Mouse (Mus musculus) embryonic facial prominence, embryonic 13.5 days (tissue): ENCODE measurements at regions not wholly inside any gene's neighbourhood (a gene's known extent, or its start where the extent isn't known, plus 50 kb on each side); places are given as distances from the start of the nearest gene placed in this dataset.

Experiments used
- ATAC-seq: fragments of 200-750 bp; cut with Nextera tagmentation; 2 replicates; pipeline ENCODE4 v1.8.0; 2017; ENCODE audit warnings: low read depth; ENCODE audit not compliant: insufficient number of reproducible peaks, insufficient read depth, low FRiP score, low TSS enrichment
- H3K27ac ChIP-seq: fragments of 300-500 bp; sonication (generic); 2 replicates; pipeline ENCODE4 v1.5.1; 2015; ENCODE audit warnings: moderate library complexity, mild to moderate bottlenecking, inconsistent platforms
- H3K27me3 ChIP-seq: fragments of 300-500 bp; sonication (generic); 2 replicates; pipeline ENCODE4 v1.6.1; 2015; ENCODE audit warnings: mild to moderate bottlenecking, inconsistent platforms
- H3K36me3 ChIP-seq: fragments of 300-500 bp; sonication (generic); 2 replicates; pipeline ENCODE4 v1.6.1; 2015; ENCODE audit warnings: mild to moderate bottlenecking, inconsistent platforms
- H3K4me1 ChIP-seq: fragments of 300-500 bp; sonication (generic); 2 replicates; pipeline ENCODE4 v1.6.1; 2015; ENCODE audit warnings: inconsistent platforms
- H3K4me2 ChIP-seq: fragments of 300-500 bp; sonication (generic); 2 replicates; pipeline ENCODE4 v1.6.1; 2015; ENCODE audit warnings: moderate library complexity, mild to moderate bottlenecking, inconsistent platforms
- H3K4me3 ChIP-seq: fragments of 300-500 bp; sonication (generic); 2 replicates; pipeline ENCODE4 v1.5.1; 2015; ENCODE audit warnings: mild to moderate bottlenecking, inconsistent platforms
- H3K9ac ChIP-seq: fragments of 300-500 bp; sonication (generic); 2 replicates; pipeline ENCODE4 v1.6.1; 2015; ENCODE audit warnings: mild to moderate bottlenecking, inconsistent platforms
- H3K9me3 ChIP-seq: fragments of 300-500 bp; sonication (generic); 2 replicates; pipeline ENCODE4 v1.6.1; 2016; ENCODE audit warnings: inconsistent platforms
- WGBS: fragments of 180-500 bp; shearing (Covaris S2); methylation state at CpG from one replicate; pipeline ENCODE4 v1.1.7; 2015; ENCODE audit warnings: mixed read lengths; 5-methylcytosine and 5-hydroxymethylcytosine counted together

GRCm38 (mm10) chr16:87017107-87017670 lies 336.8 kb upstream of the N6amt1 start:
- Histone ChIP-seq H3K4me1 (0 out of 2 replicates have a peak, but pooled peaks cover 6% of the 10 kb centered on the region), H3K9ac (no peak overlapping the region), H3K27ac (peak overlapping the region; percentile 44), H3K9me3 (no peaks in the 10 kb centered on the region), H3K27me3 (no peaks in the 10 kb centered on the region), H3K4me3 (no peak overlapping the region), H3K4me2 (no peak overlapping the region), H3K36me3 (no peaks in the 10 kb centered on the region)
- no peak for ATAC-seq
- 48% methylated on average over 7 of the region's 7 CpGs for WGBS

- no peak overlapping the region for H3K9ac ChIP-seq
- no peak overlapping the region for H3K4me2 ChIP-seq
- H3K36me3 ChIP-seq = no peaks in the 10 kb centered on the region
- no peaks in the 10 kb centered on the region for H3K27me3 ChIP-seq
- peaks cover 9% of the 10 kb centered on the region for H3K4me1 ChIP-seq
- no peak overlapping the region for H3K27ac ChIP-seq
- no peaks in the 10 kb centered on the region for H3K9me3 ChIP-seq
- ATAC-seq = no peak
- no peak overlapping the region for H3K4me3 ChIP-seq
- 60% methylated on average over 3 of the region's 3 CpGs for WGBS
Observed at GRCm38 (mm10) chr16:87001579-87001978, 352.4 kb upstream of the N6amt1 start.

GRCm38 (mm10) chr16:87001135-87001534 lies 352.9 kb upstream of the N6amt1 start:
- Histone ChIP-seq H3K27me3 (no peaks in the 10 kb centered on the region), H3K4me3 (no peak overlapping the region), H3K36me3 (no peaks in the 10 kb centered on the region), H3K4me2 (no peak overlapping the region), H3K9me3 (no peaks in the 10 kb centered on the region), H3K9ac (no peak overlapping the region), H3K27ac (no peak overlapping the region), H3K4me1 (peaks cover 9% of the 10 kb centered on the region)
- WGBS = 29% methylated on average over 3 of the region's 3 CpGs
- no peak for ATAC-seq

GRCm38 (mm10) chr16:86971691-86972090 lies 382.3 kb upstream of the N6amt1 start:
- H3K9ac ChIP-seq = no peak overlapping the region
- H3K9me3 ChIP-seq = no peaks in the 10 kb centered on the region
- no peak overlapping the region for H3K4me3 ChIP-seq
- no peak for ATAC-seq
- WGBS = 62% methylated on average over 3 of the region's 3 CpGs
- no peaks in the 10 kb centered on the region for H3K4me1 ChIP-seq
- no peaks in the 10 kb centered on the region for H3K27me3 ChIP-seq
- no peak overlapping the region for H3K4me2 ChIP-seq
- H3K27ac ChIP-seq = no peak overlapping the region
- H3K36me3 ChIP-seq = no peaks in the 10 kb centered on the region

DNA sequence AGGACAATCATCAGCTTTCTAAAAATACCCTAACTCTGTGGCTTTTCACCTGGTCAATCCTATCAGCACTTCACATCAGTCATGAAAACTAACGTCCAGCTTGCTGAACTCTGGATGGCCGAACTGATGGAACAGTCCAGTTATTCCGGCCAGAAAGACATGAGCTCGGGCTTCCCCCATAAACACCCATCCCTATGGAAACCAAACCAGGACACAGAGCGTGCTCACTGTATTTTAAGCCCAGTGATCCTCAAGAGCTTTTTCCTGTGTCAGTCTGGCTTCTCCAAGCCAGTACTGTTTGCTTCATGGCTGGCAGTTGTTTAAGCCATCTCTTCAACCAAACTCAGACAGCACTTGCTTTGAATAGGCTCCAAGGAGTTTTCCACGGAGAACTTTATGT lies 404.3 kb upstream of the N6amt1 start:
- 87% methylated on average over 6 of the region's 6 CpGs for WGBS
- H3K9me3 ChIP-seq = no peaks in the 10 kb centered on the region
- H3K27ac ChIP-seq = no peak overlapping the region
- H3K4me2 ChIP-seq = no peak overlapping the region
- H3K36me3 ChIP-seq = no peaks in the 10 kb centered on the region
- no peak for ATAC-seq
- no peak overlapping the region for H3K4me3 ChIP-seq
- no peaks in the 10 kb centered on the region for H3K4me1 ChIP-seq
- no peak overlapping the region for H3K9ac ChIP-seq
- no peaks in the 10 kb centered on the region for H3K27me3 ChIP-seq

DNA sequence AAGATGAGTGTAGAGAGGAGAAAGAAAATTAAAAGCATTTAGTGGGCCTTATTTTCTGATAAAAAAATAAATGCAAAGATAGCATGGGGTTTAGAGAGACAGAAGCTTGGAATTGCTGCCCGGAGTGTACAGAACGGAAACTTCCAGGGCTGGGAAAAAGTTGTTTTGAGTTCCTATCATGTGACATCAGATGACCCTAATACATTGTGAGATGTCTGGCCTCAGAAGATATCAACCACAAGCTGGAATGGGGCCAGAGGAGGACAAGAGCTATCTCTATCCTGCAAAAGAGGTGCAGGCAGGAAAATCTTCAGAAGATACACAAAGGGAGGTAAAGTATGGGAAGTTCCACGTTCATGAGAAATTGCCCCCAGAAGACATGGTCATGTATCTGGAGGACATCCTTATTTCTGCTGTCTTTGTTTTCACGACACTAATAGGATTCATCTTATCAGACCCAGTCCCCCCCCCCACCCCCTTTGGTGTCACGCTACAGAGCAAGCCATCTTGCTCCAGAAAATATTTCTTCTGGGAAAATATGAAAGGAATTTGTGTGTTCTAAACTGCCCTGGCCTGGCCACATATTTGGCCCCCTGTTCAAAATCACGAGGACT lies 408.3 kb upstream of the N6amt1 start:
- Histone ChIP-seq H3K27ac (no peak overlapping the region), H3K9ac (no peak overlapping the region), H3K4me2 (no peak overlapping the region), H3K4me1 (no peaks in the 10 kb centered on the region), H3K4me3 (no peak overlapping the region), H3K9me3 (no peaks in the 10 kb centered on the region), H3K36me3 (no peaks in the 10 kb centered on the region), H3K27me3 (no peaks in the 10 kb centered on the region)
- ATAC-seq = no peak
- 76% methylated on average over 6 of the region's 6 CpGs for WGBS

GRCm38 (mm10) chr16:86945058-86945457 lies 408.9 kb upstream of the N6amt1 start:
- H3K4me3 ChIP-seq = no peak overlapping the region
- H3K9me3 ChIP-seq = no peaks in the 10 kb centered on the region
- H3K4me2 ChIP-seq = no peak overlapping the region
- H3K9ac ChIP-seq = no peak overlapping the region
- no peak for ATAC-seq
- H3K4me1 ChIP-seq = no peaks in the 10 kb centered on the region
- no peaks in the 10 kb centered on the region for H3K27me3 ChIP-seq
- H3K36me3 ChIP-seq = no peaks in the 10 kb centered on the region
- H3K27ac ChIP-seq = no peak overlapping the region

DNA sequence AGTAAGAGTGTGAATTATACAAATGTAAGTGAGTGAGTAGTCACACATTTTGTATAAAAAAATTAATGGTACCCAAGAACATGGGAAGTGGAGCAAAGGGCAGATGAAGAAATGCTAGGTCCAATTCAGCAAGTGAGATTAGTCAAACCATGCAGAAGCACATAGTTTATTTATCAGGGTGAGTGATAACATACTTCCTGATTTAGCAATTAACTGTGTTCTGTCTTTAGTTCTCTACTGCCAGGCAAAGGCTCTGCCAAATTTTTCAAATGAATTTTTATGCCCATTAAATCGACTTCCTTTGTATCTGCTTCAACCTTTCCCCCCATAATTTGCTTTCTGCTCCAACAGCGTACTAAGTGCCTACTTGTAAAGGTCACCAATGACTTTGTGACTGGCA lies 419.0 kb upstream of the N6amt1 start:
- ATAC-seq = no peak
- H3K36me3 ChIP-seq = no peaks in the 10 kb centered on the region
- H3K27ac ChIP-seq = no peak overlapping the region
- no peak overlapping the region for H3K9ac ChIP-seq
- H3K4me2 ChIP-seq = no peak overlapping the region
- 70% methylated on average over 2 of the region's 2 CpGs for WGBS
- no peaks in the 10 kb centered on the region for H3K4me1 ChIP-seq
- no peak overlapping the region for H3K4me3 ChIP-seq
- H3K27me3 ChIP-seq = no peaks in the 10 kb centered on the region
- no peaks in the 10 kb centered on the region for H3K9me3 ChIP-seq

- Histone ChIP-seq H3K4me2 (no peak overlapping the region), H3K27ac (peak overlapping the region; percentile 22; the same call in 1 of the 2 replicates), H3K4me3 (no peak overlapping the region), H3K36me3 (no peaks in the 10 kb centered on the region), H3K9me3 (no peaks in the 10 kb centered on the region), H3K27me3 (no peaks in the 10 kb centered on the region), H3K9ac (no peak overlapping the region), H3K4me1 (no peaks in the 10 kb centered on the region)
- WGBS = 61% methylated on average over 3 of the region's 3 CpGs
- ATAC-seq = no peak
Observed at GRCm38 (mm10) chr16:86932765-86933164, 421.2 kb upstream of the N6amt1 start.

DNA sequence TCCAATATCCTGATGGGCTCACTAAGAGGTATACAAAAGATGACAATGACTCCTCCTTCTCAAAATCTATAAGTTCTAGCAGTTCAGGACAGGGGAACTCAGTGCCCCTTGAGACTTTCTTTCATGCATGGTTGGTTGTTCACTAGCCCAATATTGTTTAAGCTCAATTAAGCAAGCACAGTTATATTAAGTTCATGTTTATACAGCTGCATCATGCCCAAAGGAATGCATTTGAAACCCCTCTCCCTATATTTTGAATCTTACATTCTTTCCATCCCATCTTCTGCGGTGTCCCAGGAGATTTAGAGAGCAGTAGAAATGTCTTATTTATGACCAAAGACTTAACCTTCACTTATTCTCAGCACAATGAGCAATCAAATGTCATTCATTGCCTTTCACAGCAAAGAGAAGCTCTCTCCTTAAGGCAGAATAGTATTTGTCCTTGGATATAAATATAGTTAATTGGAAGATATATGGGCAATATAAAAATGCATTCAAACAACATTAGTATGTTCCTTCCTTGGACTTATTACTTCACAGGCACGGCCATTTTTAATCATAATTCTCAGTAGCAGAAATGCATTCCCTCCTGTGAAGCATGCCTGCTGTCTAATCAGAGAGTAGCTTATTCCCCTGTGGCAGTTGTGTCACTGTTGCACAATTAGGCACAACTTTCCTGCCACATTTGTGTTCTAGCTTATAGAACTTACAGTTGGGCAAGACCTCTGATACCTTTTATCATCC lies 455.8 kb upstream of the N6amt1 start:
- ATAC-seq = no peak
- Histone ChIP-seq H3K36me3 (no peaks in the 10 kb centered on the region), H3K4me2 (no peak overlapping the region), H3K9ac (no peak overlapping the region), H3K4me1 (no peaks in the 10 kb centered on the region), H3K9me3 (no peaks in the 10 kb centered on the region), H3K27me3 (no peaks in the 10 kb centered on the region), H3K27ac (no peak overlapping the region), H3K4me3 (no peak overlapping the region)
- WGBS = 68% methylated on average over 2 of the region's 2 CpGs

DNA sequence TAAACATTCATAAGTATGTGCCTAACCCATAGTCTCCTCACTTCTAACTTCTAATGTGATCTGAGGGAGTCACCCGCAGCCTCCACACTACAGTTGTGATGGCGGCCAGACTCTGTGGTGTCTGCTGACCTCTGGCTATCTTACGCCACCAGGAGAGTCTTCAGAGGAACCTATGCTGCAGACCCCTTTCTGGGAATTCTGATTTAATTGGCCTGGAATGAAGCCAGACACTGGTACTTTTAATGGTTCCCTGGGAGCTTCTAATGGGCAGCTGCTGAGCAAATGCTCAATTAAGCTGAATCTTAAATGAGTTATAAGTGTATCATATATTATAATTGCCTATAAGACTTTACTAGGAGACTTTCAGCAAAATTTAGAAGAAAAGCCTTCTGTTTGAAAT lies 459.0 kb upstream of the N6amt1 start:
- 83% methylated on average over 3 of the region's 3 CpGs for WGBS
- no peak overlapping the region for H3K4me2 ChIP-seq
- no peaks in the 10 kb centered on the region for H3K27me3 ChIP-seq
- no peaks in the 10 kb centered on the region for H3K9me3 ChIP-seq
- H3K4me3 ChIP-seq = no peak overlapping the region
- ATAC-seq = no peak
- no peaks in the 10 kb centered on the region for H3K4me1 ChIP-seq
- no peak overlapping the region for H3K27ac ChIP-seq
- H3K36me3 ChIP-seq = no peaks in the 10 kb centered on the region
- H3K9ac ChIP-seq = no peak overlapping the region

GRCm38 (mm10) chr16:86894333-86894732 lies 459.7 kb upstream of the N6amt1 start:
- Histone ChIP-seq H3K4me2 (no peak overlapping the region), H3K4me3 (no peak overlapping the region), H3K4me1 (no peaks in the 10 kb centered on the region), H3K27me3 (no peaks in the 10 kb centered on the region), H3K27ac (no peak overlapping the region), H3K36me3 (no peaks in the 10 kb centered on the region), H3K9me3 (no peaks in the 10 kb centered on the region), H3K9ac (no peak overlapping the region)
- no peak for ATAC-seq
- WGBS = 56% methylated on average over 5 of the region's 5 CpGs
